Mouse (Mus musculus) lung, postnatal 0 days (tissue): Measurements from ENCODE around the gene Xrcc2.

Experiments used
- CTCF ChIP-seq: IDR thresholded peaks from 2 replicates; pipeline ENCODE4 v1.5.1; 2016; ENCODE audit warnings: antibody characterized with exemption, mild to moderate bottlenecking
- EP300 ChIP-seq: IDR thresholded peaks from 2 replicates; pipeline ENCODE4 v1.6.1; 2016; ENCODE audit warnings: antibody characterized with exemption, mild to moderate bottlenecking, control low read depth

GRCm38 (mm10) chr5:25738448-25738847 is 32.8 kb upstream of the Xrcc2 start:
- TF ChIP-seq EP300: no peak
- no peak for TF ChIP-seq CTCF
